Mouse (Mus musculus): ENCODE data around the gene Ager.

The Ager gene

GRCm38 (mm10) chr17:34604511-34605237 is 7.0 kb downstream of the Ager start:
- no peak for DNase-seq (ENCODE audit: low read depth, low spot score)

- peak; percentile 67 for DNase-seq (ENCODE audit: low read depth, low spot score)
Observed at GRCm38 (mm10) chr17:34605609-34606008, 7.9 kb downstream of the Ager start.

GRCm38 (mm10) chr17:34606186-34607039 is 8.8 kb downstream of the Ager start:
- DNase-seq (ENCODE audit: low read depth, low spot score), result no peak

DNA sequence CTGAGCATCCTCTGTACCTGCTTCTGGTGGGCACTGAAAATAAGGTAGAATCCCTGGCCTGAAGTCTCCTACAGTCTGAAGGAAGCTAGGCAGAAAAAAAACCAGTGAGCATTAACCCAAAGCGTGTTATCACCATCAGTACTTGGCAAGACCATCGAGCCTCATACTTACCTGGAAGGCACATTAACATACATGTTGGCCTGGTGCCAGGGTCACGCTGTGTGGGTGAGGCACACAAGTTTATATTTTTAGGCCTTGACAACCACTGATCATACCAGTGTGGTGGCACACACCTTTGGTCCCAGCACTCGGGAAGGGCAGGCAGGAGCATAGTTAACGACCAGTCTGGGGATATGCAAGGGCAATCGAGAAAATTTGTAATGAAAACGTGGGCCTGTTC is 10.3 kb downstream of the Ager start:
- DNase-seq (ENCODE audit: low read depth, low spot score), result no peak

DNA sequence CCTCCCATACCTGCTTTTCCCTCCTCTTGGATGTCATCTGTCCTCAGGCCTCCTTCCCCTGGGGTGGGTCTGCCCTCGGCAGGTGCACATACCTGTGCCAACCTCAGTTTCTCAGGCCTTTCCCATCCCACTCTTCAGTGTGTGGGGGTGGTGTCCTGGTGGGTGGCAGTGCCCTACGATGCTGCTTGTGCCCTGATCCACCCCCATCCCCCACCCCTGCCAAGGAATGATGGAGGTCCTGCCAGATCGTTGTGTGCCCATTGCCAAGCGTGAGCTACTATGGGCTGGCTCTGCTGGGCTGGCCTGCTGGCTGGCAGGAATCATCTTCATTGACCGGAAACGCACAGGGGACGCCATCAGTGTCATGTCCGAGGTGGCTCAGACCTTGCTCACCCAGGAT is 13.4 kb downstream of the Ager start:
- DNase-seq (ENCODE audit: low read depth, low spot score), result no peak

- no peak for DNase-seq (ENCODE audit: low read depth, low spot score)
Observed at GRCm38 (mm10) chr17:34613054-34613645, 15.5 kb downstream of the Ager start.

GRCm38 (mm10) chr17:34613830-34614229 is 16.2 kb downstream of the Ager start:
- no peak for DNase-seq (ENCODE audit: low read depth, low spot score)

- no peak for DNase-seq (ENCODE audit: low read depth, low spot score)
Observed at GRCm38 (mm10) chr17:34615871-34616270, 18.2 kb downstream of the Ager start, which contains the start of gene Egfl8. TSS of gene Egfl8 (minus strand) at chr17:34615971.

DNA sequence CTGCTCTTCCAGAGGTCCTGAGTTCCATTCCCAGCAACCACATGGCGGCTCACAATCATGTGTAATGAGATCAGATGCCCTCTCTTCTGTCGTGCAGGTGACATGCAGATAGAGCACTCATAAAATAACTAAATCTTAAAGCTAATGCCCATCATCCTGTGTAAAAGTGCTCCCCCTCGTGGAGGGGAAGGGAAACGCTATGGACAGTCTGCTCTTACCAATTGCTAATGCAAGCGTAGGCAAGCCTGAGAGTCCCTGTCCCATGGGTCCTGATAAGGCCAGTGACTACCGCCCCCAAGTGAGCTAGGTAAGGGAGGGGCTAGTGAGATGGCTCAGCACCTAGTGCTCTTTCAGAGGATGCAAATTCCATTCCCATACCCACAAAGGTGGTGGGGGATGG is 21.3 kb downstream of the Ager start:
- DNase-seq (ENCODE audit: low read depth, low spot score), result peak; percentile 65

GRCm38 (mm10) chr17:34621006-34621405 is 23.3 kb downstream of the Ager start:
- no peak for DNase-seq (ENCODE audit: low read depth, low spot score)

DNA sequence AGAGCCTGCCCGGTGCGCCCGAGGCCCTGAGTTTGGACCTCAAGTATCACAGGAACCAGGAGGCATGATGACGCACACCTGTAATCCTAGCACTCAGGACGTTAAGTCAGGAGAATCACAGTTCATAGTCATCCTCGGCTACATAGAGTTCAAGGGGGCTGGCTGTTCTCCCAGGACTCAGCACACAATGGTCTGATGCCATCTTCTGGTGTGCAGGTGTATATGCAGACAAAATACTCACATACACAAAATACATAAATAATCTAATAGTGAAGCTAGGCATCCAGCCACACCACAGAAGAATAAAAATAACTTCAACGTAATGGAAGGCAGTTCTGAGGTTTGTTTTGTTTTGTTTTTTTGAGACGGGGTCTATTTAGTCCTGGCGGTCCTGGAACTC is 25.5 kb downstream of the Ager start:
- DNase-seq (ENCODE audit: low read depth, low spot score), result no peak

- DNase-seq (ENCODE audit: low read depth, low spot score), result no peak
Observed at GRCm38 (mm10) chr17:34624981-34625380, 27.3 kb downstream of the Ager start.

GRCm38 (mm10) chr17:34626062-34626772 is 28.6 kb downstream of the Ager start:
- no peak for DNase-seq (ENCODE audit: low read depth, low spot score)

DNA sequence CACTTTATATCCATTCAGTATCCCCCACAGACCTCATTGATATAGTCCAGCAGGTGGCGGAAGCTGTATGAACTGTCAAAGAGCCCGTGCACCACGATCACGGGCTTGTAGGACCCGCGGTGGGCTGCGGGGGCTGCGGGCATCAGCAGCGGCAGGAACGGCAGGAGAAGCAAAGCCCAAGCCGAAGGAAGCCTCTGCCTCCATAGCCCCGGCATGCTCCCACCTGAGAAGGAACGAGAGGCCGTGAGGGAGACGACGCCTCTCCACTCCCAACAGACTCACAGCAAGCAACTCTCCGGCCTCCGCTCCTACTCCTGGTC is 29.1 kb downstream of the Ager start:
- no peak for DNase-seq (ENCODE audit: low read depth, low spot score)

DNA sequence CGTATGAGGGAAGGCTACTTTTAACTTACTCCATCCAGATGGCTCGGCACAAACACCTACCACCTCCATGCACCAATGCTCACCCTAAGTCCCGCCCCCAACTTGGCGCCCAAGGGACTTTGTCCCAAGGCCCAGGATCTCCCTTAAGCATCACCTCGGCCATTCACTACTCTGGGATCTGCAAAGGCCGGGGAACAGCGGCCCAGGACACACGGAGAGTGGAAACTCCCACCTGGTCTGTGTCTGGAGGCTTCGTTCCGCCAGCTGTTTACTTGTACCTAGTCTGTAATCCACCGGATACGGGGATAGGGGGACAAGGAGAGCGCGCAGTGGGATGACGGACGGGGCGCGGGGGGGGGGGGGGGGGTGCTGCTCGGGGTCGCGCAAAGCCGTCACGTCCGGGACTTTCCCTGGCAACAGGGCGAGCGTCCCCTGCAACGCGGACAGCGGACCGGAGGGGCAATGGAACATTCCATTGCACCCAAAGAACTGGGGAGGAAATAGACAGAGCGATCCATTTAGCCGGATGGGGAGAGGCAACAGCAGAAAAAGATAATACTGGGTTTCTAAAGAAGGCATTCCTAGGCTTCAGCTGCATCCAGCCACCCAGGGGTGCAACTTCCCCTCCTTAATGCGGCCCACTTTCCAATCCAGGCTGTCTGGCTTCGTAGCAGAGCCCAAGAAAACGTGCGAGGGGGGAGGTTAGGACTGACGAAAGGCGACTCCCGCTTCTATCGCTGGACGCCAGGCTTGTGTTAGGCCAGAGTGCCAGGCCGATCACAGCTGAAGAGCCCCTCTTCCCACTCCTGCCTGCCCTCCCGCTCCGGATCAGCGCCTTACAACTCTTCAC is 29.7 kb downstream of the Ager start:
- no peak for DNase-seq (ENCODE audit: low read depth, low spot score)

- no peak for DNase-seq (ENCODE audit: low read depth, low spot score)
Observed at GRCm38 (mm10) chr17:34627943-34628643, 30.4 kb downstream of the Ager start, which contains the start of gene Ppt2. TSS of gene Ppt2 (minus strand) at chr17:34628510.

- DNase-seq (ENCODE audit: low read depth, low spot score), result no peak
Observed at GRCm38 (mm10) chr17:34628644-34628967, 30.9 kb downstream of the Ager start.

DNA sequence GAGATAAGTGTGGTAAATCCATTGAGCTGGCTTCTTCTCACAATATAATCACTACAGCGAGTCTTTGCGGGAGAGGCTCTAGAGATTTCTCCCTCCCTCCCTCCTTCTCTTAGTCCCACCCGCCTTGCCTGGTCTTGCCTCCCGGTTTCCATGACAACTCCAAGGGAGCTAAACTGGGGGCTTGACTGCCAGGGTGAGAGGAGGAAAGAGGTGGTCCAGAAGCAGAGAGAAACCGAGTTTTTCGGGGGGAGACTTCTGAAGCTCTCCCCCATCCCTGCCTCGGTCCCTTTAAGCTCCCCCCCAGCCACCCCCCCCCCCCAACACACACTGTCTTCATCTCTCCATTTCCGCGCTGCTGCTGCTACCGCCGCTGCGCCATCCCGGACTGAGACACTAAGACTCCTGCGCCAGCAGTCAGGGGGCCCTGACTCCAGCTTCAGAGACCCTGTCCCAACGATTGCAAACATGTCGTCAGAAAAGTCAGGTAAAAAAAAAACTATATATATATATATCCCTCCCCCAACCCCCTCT is 31.6 kb downstream of the Ager start, which contains the start of gene Prrt1:
Prrt1 (plus strand) TSS at position 313 of the 531 bp plus-strand sequence.
- no peak for DNase-seq (ENCODE audit: low read depth, low spot score)

GRCm38 (mm10) chr17:34629796-34630603 is 32.3 kb downstream of the Ager start:
- DNase-seq (ENCODE audit: low read depth, low spot score), result no peak
